Mouse (Mus musculus) heart, embryonic 14.5 days (tissue): ENCODE results near the gene Stk26. TPM values are rescaled to one million over a fixed set of nuclear protein-coding genes. Genes with fewer than 3 reads are reported as not detected.
A peak's percentile ranks its signal among the peaks of the same experiment; 100 is the strongest.

Source experiments
- ATAC-seq: fragments of 200-750 bp; cut with Nextera tagmentation; 2 replicates; pipeline ENCODE4 v1.8.0; 2017; ENCODE audit warnings: low read depth, moderate TSS enrichment; ENCODE audit not compliant: insufficient number of reproducible peaks, insufficient read depth, low FRiP score
- H3K27ac ChIP-seq, 2 experiments: fragments of 200-500 bp in 1 of 2; fragments of 300-500 bp in 1 of 2; sonication (generic) in 1 of 2; replicated peaks in 1 of 2; 2 replicates each; pipeline ENCODE4 v1.5.1; 2012 to 2014; ENCODE audit warnings: low read depth in 2 of 2, low read length in 2 of 2, control low read depth in 1 of 2, mild to moderate bottlenecking in 1 of 2, mixed read lengths in 1 of 2; ENCODE audit not compliant: control insufficient read depth in 1 of 2, insufficient read depth in 1 of 2
- H3K27me3 ChIP-seq: fragments of 300-500 bp; sonication (generic); 2 replicates; pipeline ENCODE4 v1.6.1; 2014; ENCODE audit warnings: mild to moderate bottlenecking, low read length, control low read depth; ENCODE audit not compliant: control insufficient read depth, insufficient read depth
- H3K36me3 ChIP-seq: fragments of 300-500 bp; sonication (generic); 2 replicates; pipeline ENCODE4 v1.6.1; 2014; ENCODE audit warnings: mild to moderate bottlenecking, control low read depth, low read length, mixed read lengths; ENCODE audit not compliant: control insufficient read depth, insufficient read depth
- H3K4me1 ChIP-seq, 2 experiments: fragments of 200-500 bp in 1 of 2; fragments of 300-500 bp in 1 of 2; sonication (generic) in 1 of 2; 2 replicates each; pipeline ENCODE4 v1.6.1; 2012 to 2014; ENCODE audit warnings: low read length in 2 of 2, control low read depth in 1 of 2, mixed read lengths in 1 of 2; ENCODE audit not compliant: control insufficient read depth in 2 of 2, insufficient read depth in 2 of 2
- H3K4me2 ChIP-seq: fragments of 300-500 bp; sonication (generic); 2 replicates; pipeline ENCODE4 v1.6.1; 2014; ENCODE audit warnings: mild to moderate bottlenecking, low read length
- H3K4me3 ChIP-seq, 2 experiments: fragments of 200-500 bp in 1 of 2; fragments of 300-500 bp in 1 of 2; sonication (generic) in 1 of 2; 2 replicates each; pipeline ENCODE4 v1.5.1; 2012 to 2014; ENCODE audit warnings: low read length in 2 of 2, mild to moderate bottlenecking in 2 of 2, control low read depth in 1 of 2, low read depth in 1 of 2, moderate library complexity in 1 of 2; ENCODE audit not compliant: control insufficient read depth in 1 of 2, insufficient read depth in 1 of 2
- H3K9ac ChIP-seq: fragments of 300-500 bp; sonication (generic); 2 replicates; pipeline ENCODE4 v1.6.1; 2014; ENCODE audit warnings: mild to moderate bottlenecking, low read length
- H3K9me3 ChIP-seq: fragments of 300-500 bp; sonication (generic); 2 replicates; pipeline ENCODE4 v1.6.1; 2016; ENCODE audit warnings: low read length, control low read depth; ENCODE audit not compliant: control insufficient read depth
- WGBS: fragments of 180-500 bp; shearing (Covaris S2); extraction: QIAGEN DNeasy Blood & Tissue Kit; methylation state at CpG from one replicate; pipeline ENCODE4 v1.1.7; 2014; 5-methylcytosine and 5-hydroxymethylcytosine counted together
- polyA plus RNA-seq: library from polyadenylated mRNA; unstranded; fragments of >200 nt; fragmentation: Nextera tagmentation; extraction: Ambion mirVana; gene quantifications from 2 replicates; pipeline ENCODE4 v1.2.1, GENCODE M21; 2014

The Stk26 gene
- polyA plus RNA-seq, result 4.1 and 4.9 TPM in 2 replicates

GRCm38 (mm10) chrX:50840847-50841560 is at the start of gene Stk26:
Stk26 (plus strand) TSS chrX:50841047.
- Histone ChIP-seq H3K9me3 (no peaks in the 10 kb centered on the region), H3K4me3 (peak within 1 kb of the TSS; percentile 58 to 72), H3K4me2 (peak within 1 kb of the TSS; percentile 77), H3K4me1 (no peaks in the 10 kb centered on the region), H3K27ac (no peak within 1 kb of the TSS), H3K9ac (peak within 1 kb of the TSS; percentile 65), H3K27me3 (no peaks in the 10 kb centered on the region; the same call in 1 of the 2 replicates), H3K36me3 (no peaks in the 10 kb centered on the region)
- peak; percentile 69 for ATAC-seq
- WGBS, result 15% methylated on average over 31 of the region's 31 CpGs

GRCm38 (mm10) chrX:50793005-50793680 is 47.7 kb upstream of the Stk26 start:
- 58% methylated on average over 4 of the region's 4 CpGs for WGBS

GRCm38 (mm10) chrX:50797798-50798197 is 43.0 kb upstream of the Stk26 start:
- Histone ChIP-seq H3K27ac (no peak overlapping the region), H3K4me1 (peaks cover 0 to 3% of the 10 kb centered on the region in 2 experiments; a peak in 2 of 4 replicates), H3K9ac (no peak overlapping the region), H3K4me3 (no peak overlapping the region), H3K36me3 (no peaks in the 10 kb centered on the region), H3K27me3 (no peaks in the 10 kb centered on the region), H3K4me2 (no peak overlapping the region), H3K9me3 (no peaks in the 10 kb centered on the region)
- WGBS, result 50% methylated on average over 1 of the region's 1 CpGs
- ATAC-seq, result no peak

More at GRCm38 (mm10) chrX:50793005-50793680, 47.7 kb upstream of the Stk26 start:
- peaks cover 0 to 3% of the 10 kb centered on the region in 2 experiments; a peak in 2 of 4 replicates for H3K4me1 ChIP-seq
- no peaks in the 10 kb centered on the region for H3K36me3 ChIP-seq
- H3K4me3 ChIP-seq, result no peak overlapping the region
- no peaks in the 10 kb centered on the region for H3K9me3 ChIP-seq
- no peak overlapping the region for H3K9ac ChIP-seq
- no peak for ATAC-seq
- H3K4me2 ChIP-seq, result no peak overlapping the region
- H3K27me3 ChIP-seq, result no peaks in the 10 kb centered on the region
- no peak overlapping the region for H3K27ac ChIP-seq

GRCm38 (mm10) chrX:50798571-50798970 is 42.3 kb upstream of the Stk26 start:
- H3K4me1 ChIP-seq, result peaks cover 0 to 3% of the 10 kb centered on the region in 2 experiments; a peak in 2 of 4 replicates
- H3K4me2 ChIP-seq, result no peak overlapping the region
- no peaks in the 10 kb centered on the region for H3K36me3 ChIP-seq
- no peak overlapping the region for H3K27ac ChIP-seq
- 83% methylated on average over 10 of the region's 10 CpGs for WGBS
- H3K9ac ChIP-seq, result no peak overlapping the region
- no peak overlapping the region for H3K4me3 ChIP-seq
- H3K9me3 ChIP-seq, result no peaks in the 10 kb centered on the region
- no peaks in the 10 kb centered on the region for H3K27me3 ChIP-seq
- no peak for ATAC-seq

GRCm38 (mm10) chrX:50799656-50800188 is 41.1 kb upstream of the Stk26 start:
- no peaks in the 10 kb centered on the region for H3K36me3 ChIP-seq
- H3K9me3 ChIP-seq, result no peaks in the 10 kb centered on the region
- no peaks in the 10 kb centered on the region for H3K27me3 ChIP-seq
- ATAC-seq, result no peak
- no peak overlapping the region for H3K27ac ChIP-seq
- H3K4me1 ChIP-seq, result peaks cover 0 to 3% of the 10 kb centered on the region in 2 experiments; a peak in 2 of 4 replicates
- H3K9ac ChIP-seq, result no peak overlapping the region
- 62% methylated on average over 8 of the region's 8 CpGs for whole genome bisulfite sequencing
- H3K4me2 ChIP-seq, result no peak overlapping the region
- no peak overlapping the region for H3K4me3 ChIP-seq

- H3K4me2 ChIP-seq, result no peak overlapping the region
- no peak for ATAC-seq
- no peak overlapping the region for H3K9ac ChIP-seq
- no peaks in the 10 kb centered on the region for H3K9me3 ChIP-seq
- H3K4me3 ChIP-seq, result no peak overlapping the region
- H3K4me1 ChIP-seq, result no peaks in the 10 kb centered on the region
- no peaks in the 10 kb centered on the region for H3K27me3 ChIP-seq
- H3K27ac ChIP-seq, result no peak overlapping the region
- 33% methylated on average over 4 of the region's 4 CpGs for WGBS
- H3K36me3 ChIP-seq, result no peaks in the 10 kb centered on the region
Measured at GRCm38 (mm10) chrX:50805654-50806053, 35.2 kb upstream of the Stk26 start.

- Histone ChIP-seq H3K27ac (no peak overlapping the region), H3K9ac (no peak overlapping the region), H3K4me3 (no peak overlapping the region), H3K9me3 (no peaks in the 10 kb centered on the region), H3K27me3 (no peaks in the 10 kb centered on the region), H3K4me1 (no peaks in the 10 kb centered on the region), H3K36me3 (no peaks in the 10 kb centered on the region), H3K4me2 (no peak overlapping the region)
- WGBS, result 34% methylated on average over 6 of the region's 6 CpGs
- no peak for ATAC-seq
Measured at GRCm38 (mm10) chrX:50823856-50824255, 17.0 kb upstream of the Stk26 start.
